Mouse (Mus musculus): ENCODE data around the gene Vps13a.

DNA sequence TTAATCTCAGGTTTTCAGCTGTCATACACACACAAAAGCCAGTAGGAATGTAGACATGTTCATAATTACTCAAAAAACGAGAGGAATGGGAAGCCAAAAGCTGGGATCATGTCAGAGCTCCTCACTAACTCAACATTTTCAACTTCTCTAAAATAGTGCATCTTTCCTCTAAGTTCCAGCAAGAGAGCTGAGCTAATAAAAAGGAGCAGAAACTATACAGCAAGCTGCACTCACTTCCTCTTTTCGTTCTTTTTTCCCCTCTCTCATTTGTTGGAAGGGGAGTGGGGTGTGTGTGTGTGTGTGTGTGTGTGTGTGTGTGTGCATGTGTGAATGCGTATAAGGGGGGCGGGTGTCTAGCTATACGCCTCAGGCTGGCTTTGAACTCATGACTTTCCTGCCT is 46.9 kb upstream of the Vps13a start:
- TF ChIP-seq ZNF384 (IDR thresholded peaks at IDR 0.05; ENCODE audit: low read depth, low read length) = no peak
- TF ChIP-seq HCFC1 (IDR thresholded peaks at IDR 0.05; ENCODE audit: borderline replicate concordance, insufficient read depth, low read length) = no peak
- TF ChIP-seq ZC3H11A (IDR thresholded peaks at IDR 0.05; ENCODE audit: borderline replicate concordance, low read depth, low read length) = no peak
- no peak for TF ChIP-seq CHD2 (IDR thresholded peaks at IDR 0.05; ENCODE audit: low read depth, low read length)
- no peak for TF ChIP-seq MAFK (IDR thresholded peaks at IDR 0.05; ENCODE audit: insufficient read depth, low read depth, low read length)

All from ES-E14 (cell line).